In genomic region chr8:121874031-121874430, GRCm38 (mm10) we compare ENCODE assay signal across 8 mouse cellular contexts. TPM values are rescaled to one million over a fixed set of nuclear protein-coding genes. Genes with fewer than 3 reads are reported as not detected.
DNase-seq lines count a peak whose midpoint lies in the region; ATAC-seq and TF ChIP-seq lines count a peak whose summit lies in the region.

No protein-coding gene starts in this region.

- no peaks in the 10 kb centered on the region for H3K27me3 ChIP-seq in neural tube, embryonic 15.5 days (replicated peaks)
- 0 out of 2 replicates have a peak, but pooled peaks cover 4% of the 10 kb centered on the region for H3K27me3 ChIP-seq in heart, embryonic 16.5 days (ENCODE audit: control insufficient read depth, insufficient read depth, low read length)
- H3K27me3 ChIP-seq in limb, embryonic 12.5 days, result peaks cover 3% of the 10 kb centered on the region; the same call in 1 of the 2 replicates
- no peaks in the 10 kb centered on the region for H3K27me3 ChIP-seq in neural tube, embryonic 13.5 days

- TF ChIP-seq CTCF in cortical plate, adult 2 months (IDR thresholded peaks at IDR 0.05; ENCODE audit: extremely low read depth, insufficient read depth, low read length), result peak; percentile 61

- peak; percentile 43 for DNase-seq in neural tube, embryonic 10.5 days (ENCODE audit: extremely low spot score, low spot score)
- no peak for DNase-seq in natural killer cell, adult 2 months (ENCODE audit: low spot score in 2 of 2)
- DNase-seq in T-cell, adult 2 months (ENCODE audit: low spot score), result no peak

- no peak overlapping the region for H3K9ac ChIP-seq in neural tube, embryonic 15.5 days (replicated peaks)
- H3K9ac ChIP-seq in heart, embryonic 16.5 days (ENCODE audit: low read length), result no peak overlapping the region
- 0 out of 2 replicates have a peak overlapping the region, but pooled peaks have one; percentile 1 for H3K9ac ChIP-seq in limb, embryonic 12.5 days (replicated peaks)
- no peak overlapping the region for H3K9ac ChIP-seq in neural tube, embryonic 13.5 days

- H3K27ac ChIP-seq in neural tube, embryonic 15.5 days (replicated peaks), result no peak overlapping the region
- H3K27ac ChIP-seq in cortical plate, adult 2 months (ENCODE audit: insufficient read depth, low read length), result no peak overlapping the region
- H3K27ac ChIP-seq in heart, embryonic 16.5 days (ENCODE audit: low read length), result no peak overlapping the region
- H3K27ac ChIP-seq in limb, embryonic 12.5 days, result peak overlapping the region; percentile 46
- peak overlapping the region; percentile 28; the same call in 1 of the 2 replicates for H3K27ac ChIP-seq in neural tube, embryonic 13.5 days (replicated peaks)

- ATAC-seq in neural tube, embryonic 15.5 days (ENCODE audit: low FRiP score), result no peak
- peak; percentile 69 for ATAC-seq in heart, embryonic 16.5 days (replicated peaks; ENCODE audit: extremely low read depth, insufficient read depth, low FRiP score)
- ATAC-seq in limb, embryonic 12.5 days (ENCODE audit: insufficient number of reproducible peaks, insufficient read depth, low FRiP score, low TSS enrichment, low read depth), result no peak
- ATAC-seq in neural tube, embryonic 13.5 days (ENCODE audit: low read depth), result no peak

- no peak overlapping the region for H3K4me2 ChIP-seq in neural tube, embryonic 15.5 days
- H3K4me2 ChIP-seq in heart, embryonic 16.5 days (ENCODE audit: low read depth, low read length), result no peak overlapping the region
- no peak overlapping the region for H3K4me2 ChIP-seq in limb, embryonic 12.5 days
- no peak overlapping the region for H3K4me2 ChIP-seq in neural tube, embryonic 13.5 days

- H3K36me3 ChIP-seq in neural tube, embryonic 15.5 days, result no peaks in the 10 kb centered on the region
- no peaks in the 10 kb centered on the region for H3K36me3 ChIP-seq in heart, embryonic 16.5 days (ENCODE audit: control insufficient read depth, insufficient read depth)
- H3K36me3 ChIP-seq in limb, embryonic 12.5 days, result no peaks in the 10 kb centered on the region
- no peaks in the 10 kb centered on the region for H3K36me3 ChIP-seq in neural tube, embryonic 13.5 days

- WGBS in neural tube, embryonic 15.5 days, result 59% methylated on average over 9 of the region's 9 CpGs
- WGBS in heart, embryonic 16.5 days, result 41% methylated on average over 9 of the region's 9 CpGs
- 51% methylated on average over 9 of the region's 9 CpGs for WGBS in limb, embryonic 12.5 days
- WGBS in neural tube, embryonic 13.5 days, result 68% methylated on average over 9 of the region's 9 CpGs

- no peak for TF ChIP-seq POLR2A in cortical plate, adult 2 months (IDR thresholded peaks at IDR 0.05; ENCODE audit: extremely low read depth, insufficient read depth, low read length)

- no peaks in the 10 kb centered on the region for H3K9me3 ChIP-seq in neural tube, embryonic 15.5 days (replicated peaks)
- H3K9me3 ChIP-seq in heart, embryonic 16.5 days (replicated peaks; ENCODE audit: control insufficient read depth, low read length), result no peaks in the 10 kb centered on the region
- H3K9me3 ChIP-seq in limb, embryonic 12.5 days, result no peaks in the 10 kb centered on the region
- H3K9me3 ChIP-seq in neural tube, embryonic 13.5 days, result no peaks in the 10 kb centered on the region

- peaks cover 21% of the 10 kb centered on the region for H3K4me1 ChIP-seq in neural tube, embryonic 15.5 days
- H3K4me1 ChIP-seq in cortical plate, adult 2 months (ENCODE audit: control insufficient read depth, insufficient read depth, low read length), result peaks cover 6% of the 10 kb centered on the region
- peaks cover 26% of the 10 kb centered on the region for H3K4me1 ChIP-seq in heart, embryonic 16.5 days (ENCODE audit: control insufficient read depth, insufficient read depth, low read length)
- peaks cover 31% of the 10 kb centered on the region for H3K4me1 ChIP-seq in limb, embryonic 12.5 days (replicated peaks)
- peaks cover 22% of the 10 kb centered on the region for H3K4me1 ChIP-seq in neural tube, embryonic 13.5 days (replicated peaks)

- no peak overlapping the region for H3K4me3 ChIP-seq in neural tube, embryonic 15.5 days (replicated peaks)
- no peak overlapping the region for H3K4me3 ChIP-seq in cortical plate, adult 2 months (ENCODE audit: insufficient read depth, low read length)
- H3K4me3 ChIP-seq in heart, embryonic 16.5 days (ENCODE audit: low read length), result no peak overlapping the region
- H3K4me3 ChIP-seq in limb, embryonic 12.5 days (replicated peaks), result no peak overlapping the region
- no peak overlapping the region for H3K4me3 ChIP-seq in neural tube, embryonic 13.5 days

RNA-seq across cellular contexts. Expression of gene Slc7a5, which starts 33.5 kb away (rescaled TPM):
- 39.6 and 41.1 TPM in 2 replicates for polyA plus RNA-seq in neural tube, embryonic 15.5 days (2015; fragmentation: Nextera tagmentation; extraction: Ambion mirVana)
- 74.1 and 75.6 TPM in 2 replicates for polyA plus RNA-seq in cortical plate, adult 2 months (2012; rRNA removed)
- polyA plus RNA-seq in heart, embryonic 16.5 days (2015; fragmentation: Nextera tagmentation; extraction: Ambion mirVana), result 14.4 TPM in 2 replicates
- 13.4 and 18.2 TPM in 2 replicates for polyA plus RNA-seq in limb, embryonic 12.5 days (2016; fragmentation: Nextera tagmentation; extraction: Ambion mirVana)
- 38.7 and 38.9 TPM in 2 replicates for polyA plus RNA-seq in neural tube, embryonic 13.5 days (2015; fragmentation: Nextera tagmentation; extraction: Ambion mirVana)

RNA-seq across cellular contexts. Expression of gene Klhdc4, which starts 44.7 kb away (rescaled TPM):
- 44.4 and 44.5 TPM in 2 replicates for polyA plus RNA-seq in neural tube, embryonic 15.5 days (2015; fragmentation: Nextera tagmentation; extraction: Ambion mirVana)
- 46.8 and 51.7 TPM in 2 replicates for polyA plus RNA-seq in cortical plate, adult 2 months (2012; rRNA removed)
- polyA plus RNA-seq in heart, embryonic 16.5 days (2015; fragmentation: Nextera tagmentation; extraction: Ambion mirVana), result 25.6 and 27.0 TPM in 2 replicates
- 49.5 and 49.9 TPM in 2 replicates for polyA plus RNA-seq in limb, embryonic 12.5 days (2016; fragmentation: Nextera tagmentation; extraction: Ambion mirVana)
- polyA plus RNA-seq in neural tube, embryonic 13.5 days (2015; fragmentation: Nextera tagmentation; extraction: Ambion mirVana), result 40.0 and 40.5 TPM in 2 replicates

Comparison
In these comparisons a context has a peak if more than half of its experiments do, and no peak if none do; other contexts are left out.
1. H3K27ac ChIP-seq: peak in limb, embryonic 12.5 days (single experiment) and neural tube, embryonic 13.5 days (single experiment); none in neural tube, embryonic 15.5 days (single experiment), cortical plate, adult 2 months (single experiment) and heart, embryonic 16.5 days (single experiment).